Mouse (Mus musculus) neural tube, embryonic 15.5 days (tissue): Measurements from ENCODE around the gene Tspan33. TPM values are rescaled to one million over a fixed set of nuclear protein-coding genes. Genes with fewer than 3 reads are reported as not detected.
"Not testable (repeated sequence)": the region's sequence is repeated elsewhere in the genome, so short reads cannot be mapped to it uniquely, and the experiment has no call there.

Source experiments
- ATAC-seq: fragments of 200-750 bp; cut with Nextera tagmentation; 2 replicates; pipeline ENCODE4 v1.8.0; 2017; ENCODE audit warnings: mild to moderate bottlenecking, moderate TSS enrichment, moderate library complexity; ENCODE audit not compliant: low FRiP score
- H3K27ac ChIP-seq: fragments of 300-500 bp; sonication (generic); replicated peaks from 2 replicates; pipeline ENCODE4 v1.5.1; 2015; ENCODE audit warnings: mild to moderate bottlenecking, inconsistent platforms
- H3K27me3 ChIP-seq: fragments of 300-500 bp; sonication (generic); replicated peaks from 2 replicates; pipeline ENCODE4 v1.6.1; 2015; ENCODE audit warnings: inconsistent platforms
- H3K36me3 ChIP-seq: fragments of 300-500 bp; sonication (generic); 2 replicates; pipeline ENCODE4 v1.6.1; 2015; ENCODE audit warnings: inconsistent platforms
- H3K4me1 ChIP-seq: fragments of 300-500 bp; sonication (generic); 2 replicates; pipeline ENCODE4 v1.6.1; 2015; ENCODE audit warnings: inconsistent platforms
- H3K4me2 ChIP-seq: fragments of 300-500 bp; sonication (generic); 2 replicates; pipeline ENCODE4 v1.6.1; 2015; ENCODE audit warnings: inconsistent platforms, mild to moderate bottlenecking, moderate library complexity
- H3K4me3 ChIP-seq: fragments of 300-500 bp; sonication (generic); replicated peaks from 2 replicates; pipeline ENCODE4 v1.5.1; 2015; ENCODE audit warnings: mild to moderate bottlenecking, inconsistent platforms
- H3K9ac ChIP-seq: fragments of 300-500 bp; sonication (generic); replicated peaks from 2 replicates; pipeline ENCODE4 v1.6.1; 2015; ENCODE audit warnings: mild to moderate bottlenecking, inconsistent platforms
- H3K9me3 ChIP-seq: fragments of 300-500 bp; sonication (generic); replicated peaks from 2 replicates; pipeline ENCODE4 v1.6.1; 2016; ENCODE audit warnings: inconsistent platforms
- WGBS: fragments of 180-500 bp; shearing (Covaris S2); methylation state at CpG from one replicate; pipeline ENCODE4 v1.1.7; 2015; ENCODE audit warnings: mixed read lengths; 5-methylcytosine and 5-hydroxymethylcytosine counted together
- polyA plus RNA-seq: library from polyadenylated mRNA; unstranded; fragments of >200 nt; fragmentation: Nextera tagmentation; extraction: Ambion mirVana; gene quantifications from 2 replicates; pipeline ENCODE4 v1.2.1, GENCODE M21; 2015

Gene Tspan33
- polyA plus RNA-seq, 1 experiment from 2014 or later = 11.0 TPM

GRCm38 (mm10) chr6:29679947-29680550 is 14.0 kb upstream of the Tspan33 start:
- H3K27ac ChIP-seq, H3K4me2 ChIP-seq, H3K9ac ChIP-seq, H3K27me3 ChIP-seq, H3K4me3 ChIP-seq, H3K9me3 ChIP-seq, H3K36me3 ChIP-seq, H3K4me1 ChIP-seq, ATAC-seq: not testable (repeated sequence)
- 90% methylated on average over 10 of the region's 10 CpGs for WGBS

GRCm38 (mm10) chr6:29681853-29682252 is 12.2 kb upstream of the Tspan33 start:
- Histone ChIP-seq H3K9ac (no peak overlapping the region), H3K4me3 (no peak overlapping the region), H3K9me3 (no peaks in the 10 kb centered on the region), H3K4me2 (no peak overlapping the region), H3K36me3 (no peaks in the 10 kb centered on the region), H3K27me3 (no peaks in the 10 kb centered on the region), H3K4me1 (no peaks in the 10 kb centered on the region), H3K27ac (no peak overlapping the region)
- WGBS = 94% methylated on average over 4 of the region's 4 CpGs
- ATAC-seq = no peak

GRCm38 (mm10) chr6:29684686-29685085 is 9.3 kb upstream of the Tspan33 start:
- WGBS = 85% methylated on average over 4 of the region's 4 CpGs

GRCm38 (mm10) chr6:29685952-29686351 is 8.1 kb upstream of the Tspan33 start:
- WGBS = 84% methylated on average over 4 of the region's 4 CpGs
- Histone ChIP-seq H3K4me3 (no peak overlapping the region), H3K27ac (no peak overlapping the region), H3K4me2 (no peak overlapping the region), H3K36me3 (no peaks in the 10 kb centered on the region), H3K9ac (no peak overlapping the region), H3K9me3 (no peaks in the 10 kb centered on the region), H3K27me3 (no peaks in the 10 kb centered on the region), H3K4me1 (no peaks in the 10 kb centered on the region)
- ATAC-seq = no peak

More at GRCm38 (mm10) chr6:29684686-29685085, 9.3 kb upstream of the Tspan33 start:
- Histone ChIP-seq H3K9me3 (no peaks in the 10 kb centered on the region), H3K4me2 (no peak overlapping the region), H3K9ac (no peak overlapping the region), H3K27me3 (no peaks in the 10 kb centered on the region), H3K4me1 (no peaks in the 10 kb centered on the region), H3K27ac (no peak overlapping the region), H3K36me3 (no peaks in the 10 kb centered on the region), H3K4me3 (no peak overlapping the region)
- ATAC-seq = no peak

- WGBS = 79% methylated on average over 8 of the region's 8 CpGs
- Histone ChIP-seq H3K4me2 (no peak overlapping the region), H3K27me3 (peaks cover 13% of the 10 kb centered on the region)
These were observed 4.6 kb upstream of the Tspan33 start for GRCm38 (mm10) chr6:29689458-29689857.

GRCm38 (mm10) chr6:29694375-29695289 is 610 bp downstream of the Tspan33 start:
- Histone ChIP-seq H3K27me3 (peaks cover 26% of the 10 kb centered on the region), H3K9me3 (no peaks in the 10 kb centered on the region), H3K36me3 (no peaks in the 10 kb centered on the region), H3K4me3 (peak overlapping the region; percentile 77), H3K4me1 (peaks cover 19% of the 10 kb centered on the region), H3K9ac (peak overlapping the region; percentile 81), H3K27ac (no peak overlapping the region; the same call in 1 of the 2 replicates), H3K4me2 (peak overlapping the region; percentile 99)
- peak; percentile 51 for ATAC-seq
- WGBS = 3% methylated on average over 35 of the region's 35 CpGs

More at GRCm38 (mm10) chr6:29689458-29689857, 4.6 kb upstream of the Tspan33 start:
- Histone ChIP-seq H3K36me3 (no peaks in the 10 kb centered on the region), H3K9me3 (no peaks in the 10 kb centered on the region), H3K4me1 (peaks cover 7% of the 10 kb centered on the region), H3K9ac (no peak overlapping the region), H3K27ac (no peak overlapping the region), H3K4me3 (no peak overlapping the region)
- no peak for ATAC-seq

- no peak for ATAC-seq
- WGBS = 57% methylated on average over 3 of the region's 3 CpGs
- Histone ChIP-seq H3K4me2 (peak overlapping the region; percentile 99), H3K36me3 (no peaks in the 10 kb centered on the region), H3K4me1 (peaks cover 19% of the 10 kb centered on the region), H3K27me3 (peaks cover 26% of the 10 kb centered on the region), H3K27ac (0 out of 2 replicates have a peak overlapping the region, but pooled peaks have one; percentile 20), H3K4me3 (peak overlapping the region; percentile 77), H3K9me3 (no peaks in the 10 kb centered on the region), H3K9ac (no peak overlapping the region)
These were observed 1.3 kb downstream of the Tspan33 start for GRCm38 (mm10) chr6:29695290-29695674.

- ATAC-seq = no peak
- H3K4me1 ChIP-seq = peaks cover 19% of the 10 kb centered on the region
- H3K36me3 ChIP-seq = no peaks in the 10 kb centered on the region
- no peak overlapping the region for H3K4me2 ChIP-seq
- WGBS = 77% methylated on average over 7 of the region's 7 CpGs
- no peak overlapping the region for H3K9ac ChIP-seq
- H3K27me3 ChIP-seq = peaks cover 26% of the 10 kb centered on the region
- H3K27ac ChIP-seq = no peak overlapping the region
- H3K9me3 ChIP-seq = no peaks in the 10 kb centered on the region
- H3K4me3 ChIP-seq = no peak overlapping the region
These were observed 2.0 kb downstream of the Tspan33 start for GRCm38 (mm10) chr6:29695975-29696374.

GRCm38 (mm10) chr6:29697139-29697538 is 3.1 kb downstream of the Tspan33 start:
- Histone ChIP-seq H3K4me3 (no peak overlapping the region), H3K4me1 (peaks cover 19% of the 10 kb centered on the region), H3K36me3 (no peaks in the 10 kb centered on the region), H3K4me2 (no peak overlapping the region), H3K9ac (no peak overlapping the region), H3K9me3 (no peaks in the 10 kb centered on the region), H3K27ac (no peak overlapping the region), H3K27me3 (peaks cover 26% of the 10 kb centered on the region)
- no peak for ATAC-seq

GRCm38 (mm10) chr6:29697548-29697947 is 3.5 kb downstream of the Tspan33 start:
- WGBS = 46% methylated on average over 3 of the region's 3 CpGs
- H3K9ac ChIP-seq = no peak overlapping the region
- peaks cover 25% of the 10 kb centered on the region for H3K27me3 ChIP-seq
- no peak overlapping the region for H3K4me3 ChIP-seq
- H3K27ac ChIP-seq = no peak overlapping the region
- H3K4me1 ChIP-seq = peaks cover 19% of the 10 kb centered on the region
- no peaks in the 10 kb centered on the region for H3K36me3 ChIP-seq
- H3K9me3 ChIP-seq = no peaks in the 10 kb centered on the region
- no peak overlapping the region for H3K4me2 ChIP-seq
- no peak for ATAC-seq

- Histone ChIP-seq H3K27me3 (peaks cover 13% of the 10 kb centered on the region; the same call in 1 of the 2 replicates), H3K4me1 (peaks cover 14% of the 10 kb centered on the region), H3K4me2 (no peak overlapping the region), H3K9ac (no peak overlapping the region), H3K9me3 (no peaks in the 10 kb centered on the region), H3K4me3 (no peak overlapping the region), H3K27ac (no peak overlapping the region), H3K36me3 (no peaks in the 10 kb centered on the region)
- ATAC-seq = no peak
- 92% methylated on average over 7 of the region's 7 CpGs for WGBS
These were observed 5.2 kb downstream of the Tspan33 start for GRCm38 (mm10) chr6:29699085-29699745.
